ENCODE assay signal across 18 mouse cellular contexts in genomic region chr4:116954951-116955350, GRCm38 (mm10). TPM values are rescaled to one million over a fixed set of nuclear protein-coding genes. Genes with fewer than 3 reads are reported as not detected.
DNase-seq lines count a peak whose midpoint lies in the region.
"Had no signal": no experiment of that assay in that cellular context is flagged by ENCODE, and none has a peak within 500 bp of the region (broad histone marks: within the 10 kb centered on the region; RNA-seq: fewer than 3 reads in every experiment).

No protein-coding gene starts in this region.

- peak; percentile 65 for DNase-seq in heart, adult 11 months
- DNase-seq in heart, postnatal 36 days, result no peak
- DNase-seq in A20 (ENCODE audit: low read depth, low spot score) (peak; percentile 76), MN1 (ENCODE audit: low spot score) (peak; percentile 34)
- no peak for DNase-seq in layer of hippocampus, postnatal 10 days (ENCODE audit: low spot score in 2 of 2)
- no peak for DNase-seq in lung, postnatal 4 days
- DNase-seq: adrenal gland, adult 2 months; adrenal gland, adult 8-10 months; adrenal gland, postnatal 10 days; adrenal gland, postnatal 14 days; adrenal gland, postnatal 25 days; adrenal gland, postnatal 36 days; B cell, adult 2 months; cerebellum, adult 11 months; cerebellum, adult 11-12 months; cerebellum, adult 18-20 months; cerebellum, adult 2 months; cerebellum, adult 8-10 months had no signal

- intact Hi-C loops in heart, postnatal 36 days (cut with DNase I), result no loop called here

RNA-seq across cellular contexts. Expression of gene Urod, which starts 39.3 kb away (rescaled TPM):
- total RNA-seq in heart, postnatal 36 days (2021), result 100 to 1,000 TPM; 100 to 101 TPM
- total RNA-seq in layer of hippocampus, postnatal 10 days (2021), result 10 to 100 TPM; 42.4 to 45.4 TPM

RNA-seq across cellular contexts. Expression of gene Hectd3, which starts 40.2 kb away (rescaled TPM):
- total RNA-seq in heart, postnatal 36 days (2021), result 10 to 100 TPM; 17.3 to 17.4 TPM
- 10 to 100 TPM; 44.3 to 52.2 TPM for total RNA-seq in layer of hippocampus, postnatal 10 days (2021)

Comparison
In these comparisons a context has a peak if more than half of its experiments do, and no peak if none do; other contexts are left out.
1. DNase-seq: peak in heart, adult 11 months (single experiment), A20 (single experiment) and MN1 (single experiment); none in heart, postnatal 36 days (0 of 2), layer of hippocampus, postnatal 10 days (0 of 2) and lung, postnatal 4 days (0 of 2).